Mouse (Mus musculus): ENCODE measurements around the gene Klc3.

Gene Klc3

DNA sequence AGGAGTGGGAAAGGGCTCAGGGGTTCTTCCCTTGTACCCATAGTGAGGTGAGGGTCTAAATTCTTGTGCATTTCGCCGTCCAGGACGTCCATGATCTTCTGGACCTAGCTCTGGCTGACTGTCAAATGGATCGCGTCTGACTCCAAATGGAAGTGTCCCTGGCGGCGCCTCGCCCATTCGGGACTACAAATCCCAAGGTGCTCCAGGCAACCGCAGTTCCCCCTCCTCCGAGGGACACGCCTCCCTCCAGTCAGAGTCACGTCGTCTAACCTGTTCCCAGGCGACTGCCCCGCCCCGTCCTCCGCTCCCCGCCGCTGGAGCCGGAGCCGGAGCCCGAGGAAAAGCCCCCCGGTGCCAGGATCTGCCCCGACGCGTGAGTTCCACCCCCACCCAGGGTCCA, 43.0 kb downstream of the Klc3 start:
- DNase-seq (ENCODE audit: low read depth, low spot score), result peak; percentile 95

DNA sequence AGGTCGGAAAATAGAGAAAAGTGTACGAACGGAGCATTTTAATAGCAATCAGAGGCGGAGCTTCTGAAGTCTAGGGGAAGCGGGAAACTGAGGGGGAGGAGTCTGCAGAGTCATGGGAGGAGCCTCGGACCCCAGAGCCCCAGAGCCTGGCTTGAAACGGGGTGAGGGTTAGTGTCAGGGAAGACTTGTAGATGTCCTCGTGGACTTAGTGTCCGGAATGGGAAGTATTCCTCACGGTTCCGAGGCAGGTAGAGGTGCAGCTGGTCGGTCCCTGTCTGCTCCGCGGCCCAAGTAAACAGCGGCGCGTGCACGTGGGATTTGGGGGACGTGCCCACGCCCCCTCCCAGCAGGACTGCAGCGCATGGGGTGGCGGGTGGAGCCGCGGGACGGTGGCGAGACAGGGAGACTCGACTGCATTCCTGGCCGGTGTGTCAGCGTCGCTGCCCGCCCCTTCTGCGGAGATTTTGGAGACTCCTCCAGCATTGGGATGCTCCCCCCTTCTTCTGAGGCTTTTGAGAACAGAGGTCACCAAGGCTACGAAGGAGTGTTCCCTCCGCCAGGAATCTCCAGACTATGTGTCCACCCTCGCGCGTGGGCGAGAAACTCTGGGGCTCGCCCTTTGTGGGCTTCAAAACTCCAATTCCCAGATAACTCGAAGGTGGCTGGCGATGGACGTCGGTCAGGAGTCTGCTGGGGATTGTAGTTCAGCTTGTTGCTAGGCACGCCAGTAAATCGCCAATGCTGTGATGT, 43.8 kb downstream of the Klc3 start:
- DNase-seq (ENCODE audit: low read depth, low spot score), result peak; percentile 89

DNA sequence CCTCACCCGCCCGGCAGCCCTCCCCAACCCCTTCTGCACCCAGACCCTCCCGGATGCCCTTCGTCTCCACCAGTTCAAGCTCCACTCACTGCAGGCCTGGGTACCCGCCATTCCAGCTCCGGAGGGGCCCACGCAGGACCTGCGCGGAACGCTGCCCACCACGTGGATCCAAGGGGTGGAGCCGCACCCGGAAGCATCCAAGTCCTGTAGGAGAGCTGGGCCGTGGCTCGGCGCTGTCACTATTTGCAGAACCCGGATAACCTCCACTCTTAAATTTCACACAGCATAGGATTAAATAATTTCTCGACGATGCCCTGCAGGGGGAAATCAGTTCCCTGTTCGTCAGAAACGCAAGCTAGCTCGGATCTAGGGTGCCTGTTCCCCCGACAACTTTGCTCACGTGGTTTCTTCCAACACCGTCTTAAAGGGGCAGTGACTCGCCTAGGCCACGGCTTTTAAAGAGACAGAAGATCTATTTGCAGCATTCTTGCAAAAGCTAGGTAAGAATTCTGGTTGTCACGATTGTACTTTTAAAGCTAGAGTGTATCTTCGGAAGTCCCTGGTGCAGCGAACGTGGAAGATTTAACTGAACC, 44.5 kb downstream of the Klc3 start, which contains the start of the genes Cd3eap and Ppp1r13l:
Gene Cd3eap, minus strand, starts transcription at position 185 of the 593 bp plus-strand sequence.
Gene Ppp1r13l, plus strand, starts transcription at position 451 of the 593 bp plus-strand sequence.
- DNase-seq (ENCODE audit: low read depth, low spot score), result peak; percentile 92

DNA sequence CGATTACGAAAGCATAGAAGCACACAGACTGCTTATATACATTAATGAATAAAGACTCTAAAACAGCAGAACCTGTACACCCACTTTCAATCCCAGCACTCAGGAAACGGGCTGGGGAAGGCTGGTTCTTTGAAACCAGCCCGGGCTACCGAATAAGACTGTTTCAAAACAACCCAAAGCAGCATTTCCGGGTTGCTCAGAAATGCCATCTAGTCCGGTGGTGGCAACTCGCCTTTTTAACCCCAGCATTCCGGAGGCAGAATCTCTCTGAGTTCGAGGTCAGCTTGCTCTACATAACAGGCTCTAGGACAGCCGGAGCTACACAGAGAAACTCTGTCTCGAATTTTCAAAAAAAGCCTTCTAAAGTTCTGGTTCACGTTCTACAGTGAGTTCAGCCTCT, 45.3 kb downstream of the Klc3 start:
- no peak for DNase-seq (ENCODE audit: low read depth, low spot score)

DNA sequence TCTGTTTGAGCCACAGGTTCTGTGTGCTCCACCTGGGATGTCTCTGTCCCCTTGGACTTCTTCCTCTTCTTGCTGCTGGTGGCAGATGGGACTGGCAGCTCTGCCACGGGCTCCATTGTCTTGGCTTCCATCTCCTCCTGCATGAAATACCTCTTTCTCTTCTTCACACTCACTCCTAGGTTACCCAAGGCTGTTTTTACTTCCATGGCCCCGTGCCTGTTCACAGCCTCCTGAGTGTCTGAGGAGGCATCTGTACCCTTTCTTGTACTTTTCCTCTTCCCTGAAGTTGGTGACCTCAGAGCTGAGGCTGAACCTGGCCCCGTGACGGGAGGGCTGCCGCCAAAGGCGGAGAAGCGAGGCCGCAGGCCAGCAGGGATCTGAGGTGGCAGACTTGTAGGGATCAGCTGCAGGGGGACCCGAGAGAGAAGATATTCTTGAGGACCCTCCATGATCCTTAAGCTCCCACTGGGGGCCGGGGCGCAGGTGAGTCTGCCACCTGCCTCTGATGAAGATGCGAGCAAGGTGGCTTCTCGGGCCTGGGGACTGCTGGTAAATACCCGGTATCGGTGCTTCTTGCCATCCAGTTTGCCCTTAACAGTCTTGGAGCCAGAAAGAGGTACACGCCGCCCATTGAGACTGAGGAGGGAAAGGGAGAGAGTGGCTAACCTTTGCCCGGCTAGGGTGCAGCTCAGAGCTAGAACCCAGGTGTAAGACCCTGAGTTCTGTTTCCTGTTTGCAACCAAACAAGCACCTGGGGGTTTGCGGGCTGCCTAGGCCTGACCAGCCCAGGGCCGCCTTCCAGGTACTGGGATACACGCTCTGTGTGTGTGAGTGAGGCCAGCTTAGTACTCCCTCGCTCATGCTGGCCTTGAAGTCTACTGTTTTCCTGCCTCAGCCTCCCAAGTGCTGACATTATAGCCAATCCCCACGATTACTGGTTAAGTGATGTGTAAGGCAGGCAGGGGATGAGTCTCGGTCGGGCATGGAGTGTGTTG, 46.2 kb downstream of the Klc3 start:
- DNase-seq (ENCODE audit: low read depth, low spot score), result no peak

DNA sequence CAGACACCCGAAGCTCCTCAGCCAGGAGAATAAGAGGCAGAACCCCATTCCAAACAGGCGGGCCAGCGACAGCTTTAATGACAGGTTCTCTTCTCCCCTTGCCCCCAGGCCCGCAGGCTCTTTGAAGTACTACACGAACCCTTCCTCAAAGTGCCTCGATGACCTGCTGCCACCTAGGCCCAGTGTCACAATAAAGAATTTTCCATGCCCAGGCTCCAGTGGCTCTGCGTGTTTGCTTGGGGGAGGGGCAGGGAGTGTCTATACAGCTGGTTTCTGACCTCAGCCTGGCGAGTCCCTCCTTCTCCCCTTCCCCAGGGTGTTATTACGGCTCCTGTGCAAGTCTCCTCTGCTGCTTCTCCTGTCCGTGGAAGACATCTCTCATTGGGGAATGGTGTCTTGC, 47.6 kb downstream of the Klc3 start:
- no peak for DNase-seq (ENCODE audit: low read depth, low spot score)

DNA sequence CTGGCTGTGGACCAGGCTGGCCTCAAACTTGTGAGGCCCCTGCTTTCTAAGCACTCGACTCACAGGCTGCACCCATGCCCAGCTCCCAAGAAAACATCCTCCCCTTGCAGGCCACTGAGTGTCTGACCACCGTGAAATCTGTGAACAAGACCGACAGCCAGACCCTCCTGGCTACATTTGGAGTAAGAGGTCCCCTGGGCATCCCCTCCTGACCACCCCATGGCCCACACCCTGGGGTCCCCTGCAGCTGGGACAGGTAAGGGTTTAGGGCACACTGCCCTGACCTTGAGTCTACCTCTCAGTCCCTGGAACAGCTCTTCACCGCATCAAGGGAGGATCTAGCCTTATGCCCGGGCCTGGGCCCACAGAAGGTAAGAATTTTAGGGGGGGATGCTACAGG, 48.9 kb downstream of the Klc3 start:
- no peak for DNase-seq (ENCODE audit: low read depth, low spot score)

DNA sequence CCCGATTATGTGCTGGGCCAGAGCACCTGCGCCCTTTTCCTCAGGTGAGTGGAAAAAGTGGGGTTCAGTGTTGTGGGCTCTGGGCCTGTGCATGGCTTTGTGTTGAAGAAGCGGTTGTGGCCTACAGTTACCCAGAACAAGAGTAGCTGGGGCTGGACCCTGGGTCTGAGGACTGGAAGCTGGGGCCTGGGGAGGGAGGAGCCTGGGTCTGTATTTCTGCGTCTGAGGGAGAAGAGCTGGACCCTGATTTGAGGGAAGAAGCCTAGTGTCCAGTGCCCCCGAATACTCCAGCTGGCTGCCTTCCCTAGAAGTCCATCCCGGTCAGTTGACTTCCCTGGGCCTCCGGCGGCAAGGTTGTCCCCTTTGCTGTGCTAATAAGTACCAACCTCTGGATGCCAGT, 53.7 kb downstream of the Klc3 start:
- DNase-seq (ENCODE audit: low read depth, low spot score), result no peak

DNA sequence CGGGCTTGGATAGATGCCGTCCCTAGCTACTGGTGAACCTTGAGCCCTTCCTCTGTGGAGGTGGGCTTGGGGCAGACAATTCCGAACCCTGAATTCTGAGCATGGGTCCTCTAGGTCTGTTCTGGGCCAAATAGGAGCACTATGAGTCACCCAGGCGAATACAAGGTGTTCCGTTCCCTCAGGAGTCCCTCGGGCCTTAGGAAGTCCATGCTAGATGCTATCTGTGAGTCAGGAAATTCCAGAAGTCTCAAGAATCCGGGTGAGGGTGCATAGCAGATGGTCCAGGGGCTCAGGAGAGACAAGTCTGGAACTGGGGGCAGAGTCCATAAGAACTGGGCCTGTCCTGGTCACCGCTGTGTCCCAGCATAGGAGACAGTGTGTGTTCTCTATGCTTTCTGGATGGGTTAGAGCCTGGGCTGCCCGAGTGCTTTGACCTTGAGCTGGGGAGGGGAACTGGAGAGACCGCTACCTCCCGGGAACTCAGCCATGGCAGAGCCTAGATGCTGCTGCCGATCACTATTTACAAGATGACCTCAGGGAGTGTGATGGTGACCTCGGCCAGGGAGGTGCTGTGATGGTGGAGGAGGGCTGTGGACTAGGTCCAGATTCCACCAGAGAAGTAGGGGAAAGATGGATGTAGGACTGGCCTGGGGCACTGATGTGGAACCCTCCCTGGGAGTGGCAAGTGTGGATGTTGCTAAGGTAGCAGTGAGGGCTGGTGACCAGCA, 54.6 kb downstream of the Klc3 start:
- DNase-seq (ENCODE audit: low read depth, low spot score), result no peak

DNA sequence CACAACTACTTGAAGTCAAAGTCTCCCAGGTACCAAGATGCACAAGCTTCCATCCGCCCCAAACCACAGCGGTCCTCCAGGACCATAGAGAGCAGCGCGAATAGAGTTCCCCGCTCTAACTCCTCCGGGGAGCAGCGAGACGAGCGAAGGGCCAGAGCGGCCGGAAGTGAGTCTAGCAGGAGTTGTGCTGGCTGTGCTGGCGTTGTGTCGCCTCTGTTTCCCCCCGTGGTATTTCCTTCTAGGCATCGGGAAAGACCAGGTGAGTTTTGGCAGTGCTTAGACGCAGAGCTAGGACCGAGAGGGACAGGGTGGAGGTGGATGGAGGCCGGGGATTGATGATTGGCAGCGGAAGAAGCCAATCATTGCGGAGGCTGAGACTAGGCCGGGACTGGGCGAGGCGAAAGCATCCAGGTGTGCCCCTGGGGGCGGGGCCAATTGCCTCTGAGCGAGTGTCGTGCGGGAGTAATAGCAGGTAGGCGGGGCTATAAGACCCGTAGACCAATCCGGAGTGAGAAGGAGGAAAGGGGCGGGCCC, 58.9 kb downstream of the Klc3 start:
- peak; percentile 100 for DNase-seq (ENCODE audit: low read depth, low spot score)

Data from ZHBTc4 (cell line).